Mouse (Mus musculus) kidney, adult 18-20 months (tissue): Measurements from ENCODE around the gene Myzap.
A peak's percentile ranks its signal among the peaks of the same experiment; 100 is the strongest.

Experiments used
- DNase-seq: peaks from one replicate; pipeline ENCODE4 v3.0.0; 2021

Gene Myzap

GRCm38 (mm10) chr9:71478596-71478995, 113.6 kb downstream of the Myzap start:
- DNase-seq: no peak

DNA sequence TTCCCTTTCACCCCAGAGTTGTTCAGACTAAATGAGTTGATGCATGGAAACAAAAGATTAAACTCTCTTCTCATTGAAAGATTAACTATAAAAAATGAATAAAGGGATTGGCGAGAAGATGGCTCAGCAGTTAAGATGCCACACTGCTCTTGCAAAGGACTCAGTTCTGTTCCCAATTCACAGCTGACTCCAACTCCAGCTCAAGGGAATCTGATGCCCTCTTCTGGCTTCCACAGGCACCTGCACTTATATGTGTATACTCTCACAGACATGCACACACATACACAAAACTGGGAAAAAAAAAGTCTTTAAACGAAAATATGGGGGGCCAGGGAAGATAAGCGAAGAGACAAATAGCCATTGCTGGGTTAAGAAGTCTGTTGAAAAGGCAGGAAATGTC, 115.6 kb downstream of the Myzap start:
- no peak for DNase-seq

GRCm38 (mm10) chr9:71475536-71475935, 116.6 kb downstream of the Myzap start:
- DNase-seq: no peak

- no peak for DNase-seq
These were observed 124.7 kb downstream of the Myzap start for GRCm38 (mm10) chr9:71467434-71467833.

DNA sequence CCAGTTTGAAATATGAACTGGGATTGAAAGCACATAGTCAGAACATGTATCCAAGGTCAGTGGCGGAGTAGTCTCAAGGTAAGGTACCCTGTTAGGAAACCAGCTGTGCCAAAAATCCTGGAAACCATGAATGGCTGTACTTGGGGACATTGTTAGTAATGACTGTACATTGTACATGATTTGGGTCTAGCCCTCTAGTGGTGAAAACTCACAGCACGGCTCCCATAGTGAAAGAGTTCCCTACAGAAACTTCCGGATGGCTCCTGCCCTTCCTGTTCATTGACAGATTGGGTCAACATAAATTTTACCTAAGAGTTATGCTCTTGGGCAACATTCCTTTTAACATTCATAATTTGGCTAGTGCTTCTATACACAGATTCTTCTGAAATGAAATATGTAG, 126.0 kb downstream of the Myzap start:
- peak; percentile 33 for DNase-seq

- DNase-seq: no peak
These were observed 129.0 kb downstream of the Myzap start for GRCm38 (mm10) chr9:71463072-71463667.

DNA sequence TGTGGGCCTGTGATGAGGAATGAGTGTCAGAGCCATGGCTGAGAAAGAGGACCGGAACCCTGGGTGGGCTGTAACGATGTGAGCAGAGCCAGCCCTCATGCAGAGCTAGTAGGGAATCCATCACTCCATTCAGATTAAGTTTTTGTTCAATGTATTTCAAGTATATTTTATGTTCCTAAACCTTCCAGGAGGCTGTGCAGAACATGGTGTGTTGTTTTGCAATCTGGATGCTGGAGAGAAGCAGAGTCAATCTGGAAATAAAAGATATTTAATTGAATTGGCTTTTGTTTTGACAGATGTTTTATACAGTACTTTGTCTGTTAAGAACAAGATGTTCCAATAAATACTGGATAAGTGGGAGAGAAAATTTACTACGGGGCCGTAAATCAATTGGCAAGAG, 135.4 kb downstream of the Myzap start:
- no peak for DNase-seq
